Mouse (Mus musculus) CH12F3 (cell line): ENCODE data around the gene Cyp8b1.

ENCODE experiments used
- in situ Hi-C: fragments of 300-500 bp; cut with MboI; formaldehyde crosslinking; loops from 2 replicates; pipeline ENCODE4 v1.14.3; 2020; ENCODE audit warnings: low sequenced_read_pairs

Gene Cyp8b1

DNA sequence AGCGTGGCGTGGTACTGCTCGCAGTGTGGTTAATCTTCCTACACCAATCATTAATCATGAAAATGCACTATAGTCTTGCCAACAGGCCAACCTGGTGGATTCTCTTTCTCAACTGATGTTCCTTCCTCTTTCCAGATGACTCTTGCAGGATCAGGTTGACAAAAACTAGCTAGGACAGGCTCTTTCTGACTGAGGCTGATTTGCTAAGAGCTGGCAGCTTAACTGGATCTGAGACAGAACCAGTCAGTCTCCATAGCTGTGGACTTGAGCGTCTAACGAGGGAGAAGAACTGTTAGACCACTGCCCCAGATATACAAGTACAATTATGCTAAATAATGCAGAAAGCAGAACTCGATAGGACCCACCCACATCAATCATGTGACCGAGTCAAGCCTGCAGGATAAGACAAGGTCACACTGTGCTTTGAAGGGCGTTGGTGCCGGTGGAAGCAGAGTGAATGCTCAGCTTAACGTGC is 3.0 kb upstream of the Cyp8b1 start:
- in situ Hi-C loops: no loop called here

- in situ Hi-C loops: no loop called here
These were observed 1.0 kb downstream of the Cyp8b1 start for GRCm38 (mm10) chr9:121915056-121915455.

- in situ Hi-C loops: no loop called here
These were observed 1.8 kb downstream of the Cyp8b1 start for GRCm38 (mm10) chr9:121914226-121914757.

- in situ Hi-C loops: no loop called here
These were observed 3.3 kb downstream of the Cyp8b1 start for GRCm38 (mm10) chr9:121912786-121913185.

DNA sequence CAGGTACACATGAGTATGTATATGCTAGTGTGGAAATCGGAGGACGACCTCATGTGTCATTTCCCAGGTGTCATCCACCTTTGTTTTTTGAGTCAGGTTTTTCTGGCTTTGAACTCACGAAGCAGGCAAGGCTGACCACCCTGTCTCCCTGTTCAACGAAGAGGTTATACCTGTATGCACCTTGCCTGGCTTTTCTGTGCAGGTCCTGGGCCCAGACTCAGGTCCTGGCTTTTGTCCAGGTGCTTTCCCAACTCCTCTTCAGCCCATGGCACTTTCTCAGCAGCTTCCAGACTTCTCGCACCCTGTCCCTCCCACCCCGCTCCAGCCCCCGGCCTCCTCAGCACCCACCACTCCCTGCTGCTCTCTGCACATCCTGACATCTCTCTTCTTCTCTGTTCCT is 4.9 kb downstream of the Cyp8b1 start:
- in situ Hi-C loops: no loop called here

- in situ Hi-C loops: no loop called here
These were observed 6.5 kb downstream of the Cyp8b1 start for GRCm38 (mm10) chr9:121909635-121910034.

- in situ Hi-C loops: no loop called here
These were observed 7.8 kb downstream of the Cyp8b1 start for GRCm38 (mm10) chr9:121908321-121908720.

GRCm38 (mm10) chr9:121907356-121908070 is 8.6 kb downstream of the Cyp8b1 start:
- in situ Hi-C loops: no loop called here

GRCm38 (mm10) chr9:121906456-121906855 is 9.6 kb downstream of the Cyp8b1 start:
- in situ Hi-C loops: no loop called here

- in situ Hi-C loops: no loop called here
These were observed 10.4 kb downstream of the Cyp8b1 start for GRCm38 (mm10) chr9:121905556-121906185.

DNA sequence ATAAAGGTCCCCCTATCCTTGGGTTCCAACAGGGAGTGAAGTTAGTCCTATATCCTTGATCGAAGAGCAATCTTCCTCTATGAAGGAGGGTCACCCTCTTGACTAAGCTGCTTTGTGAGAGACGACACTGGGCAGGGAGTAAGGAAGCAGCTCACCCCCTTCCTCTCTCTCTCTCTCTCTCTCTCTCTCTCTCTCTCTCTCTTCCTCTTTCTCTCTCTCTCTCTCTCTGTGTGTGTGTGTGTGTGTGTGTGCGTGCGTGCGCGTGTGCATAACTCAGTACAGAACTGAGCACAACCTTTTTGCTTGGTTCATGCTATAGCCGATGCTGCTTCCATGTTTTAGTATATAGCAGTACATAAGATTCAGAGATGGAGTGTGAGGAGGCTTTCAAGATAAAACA is 11.2 kb downstream of the Cyp8b1 start:
- in situ Hi-C loops: no loop called here

DNA sequence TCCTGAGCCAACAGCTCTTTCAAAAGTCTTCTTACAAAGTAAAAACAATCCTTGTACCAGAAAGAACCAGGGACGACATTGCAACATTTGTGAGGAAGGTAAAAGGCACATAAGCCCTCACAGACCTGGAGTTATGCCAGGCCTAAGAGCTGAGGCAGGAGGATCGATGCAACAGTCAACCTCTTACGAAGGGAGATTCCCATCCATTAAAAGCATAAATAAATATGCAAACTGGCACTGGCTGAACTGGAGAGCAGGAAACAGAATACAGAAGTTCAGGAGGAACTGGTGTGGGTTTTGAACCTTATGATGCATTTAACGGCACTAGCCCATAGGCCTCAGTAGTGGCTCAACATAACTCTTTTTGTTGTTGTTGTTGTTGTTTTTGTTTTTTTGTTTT is 11.8 kb downstream of the Cyp8b1 start:
- in situ Hi-C loops: no loop called here

DNA sequence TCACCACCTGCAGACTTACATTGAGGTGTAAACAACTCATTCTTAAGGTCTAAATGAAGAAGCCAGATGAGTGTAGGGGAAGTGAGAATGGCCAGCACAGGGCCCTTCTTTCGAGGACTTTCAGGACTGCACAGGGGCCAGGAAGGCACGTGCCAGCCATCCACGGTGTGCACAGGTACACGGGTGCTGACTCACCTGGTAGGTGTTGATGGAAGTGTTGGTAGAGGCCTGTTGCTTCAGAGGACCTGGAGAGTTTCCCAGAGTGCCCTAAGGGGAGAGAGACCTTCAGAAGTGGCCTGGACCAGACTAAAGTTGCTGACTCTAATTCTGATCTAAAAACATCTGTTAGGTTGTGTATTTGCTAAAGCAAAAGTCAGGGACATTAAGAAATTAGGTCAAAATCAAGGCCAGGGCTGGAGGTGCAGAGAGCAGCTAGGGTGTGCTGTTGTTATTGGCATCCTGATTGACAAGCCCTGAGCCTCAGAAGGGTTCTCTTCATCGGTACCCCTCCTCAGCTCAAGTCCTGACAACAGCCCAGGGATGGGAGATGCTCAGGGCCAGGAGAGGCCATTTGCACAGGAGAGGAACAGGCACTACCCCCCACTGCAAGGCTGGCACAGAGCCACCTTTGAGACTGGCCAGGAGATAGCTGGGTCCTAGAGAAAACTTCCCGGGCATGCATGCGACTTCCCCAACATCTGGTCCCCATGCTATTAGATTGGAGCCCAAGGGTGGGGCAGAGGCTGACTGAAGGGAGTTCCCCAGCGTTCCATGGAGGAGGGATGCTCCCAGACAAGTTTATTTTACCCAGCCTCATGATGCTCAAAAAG is 12.4 kb downstream of the Cyp8b1 start:
- in situ Hi-C loops: no loop called here

- in situ Hi-C loops: no loop called here
These were observed 14.1 kb downstream of the Cyp8b1 start for GRCm38 (mm10) chr9:121901710-121902700.

GRCm38 (mm10) chr9:121900282-121900855 is 15.7 kb downstream of the Cyp8b1 start:
- in situ Hi-C loops: no loop called here

DNA sequence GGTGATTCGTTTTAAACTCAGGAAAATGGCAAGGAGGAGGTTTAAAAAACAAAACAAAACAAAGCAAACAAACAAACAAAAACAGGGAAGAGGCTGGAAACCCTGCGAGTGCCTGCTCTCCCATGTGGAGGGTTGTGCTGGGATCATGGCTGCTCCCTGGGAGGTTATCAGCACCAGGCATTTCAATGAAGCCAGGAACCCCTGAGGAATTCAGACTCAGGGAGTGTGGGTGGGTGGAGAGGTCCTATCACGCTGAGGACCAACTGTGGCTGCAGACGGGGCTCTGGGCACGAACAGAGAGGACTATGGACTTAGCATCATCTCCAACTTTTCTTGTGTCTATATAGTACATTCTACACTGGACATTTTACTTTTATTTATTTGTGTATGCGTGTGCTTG is 16.8 kb downstream of the Cyp8b1 start:
- in situ Hi-C loops: no loop called here

DNA sequence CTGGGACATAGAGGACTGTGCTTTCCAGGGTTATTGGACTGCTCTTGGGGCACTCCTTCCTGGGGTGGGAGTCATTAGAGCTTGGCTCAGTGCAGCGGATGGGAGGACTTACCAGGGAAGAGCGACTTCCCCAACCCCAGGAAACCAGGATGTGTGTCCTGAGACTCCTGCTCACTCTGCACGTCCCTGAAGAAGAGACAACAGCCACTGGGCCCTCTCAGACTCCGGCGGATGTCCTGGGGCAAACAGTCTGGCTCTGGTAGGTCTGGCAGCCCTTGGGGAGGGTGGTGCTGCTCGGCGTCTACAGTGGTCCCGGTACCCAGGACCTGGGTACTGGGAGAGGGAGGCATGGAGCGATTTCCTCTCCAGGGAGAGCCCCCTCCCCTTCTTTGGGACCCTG is 17.9 kb downstream of the Cyp8b1 start, which contains the start of gene Ackr2:
TSS of gene Ackr2 (plus strand) at position 111 of the 400 bp plus-strand sequence.
- in situ Hi-C loops: no loop called here

GRCm38 (mm10) chr9:121896820-121897219 is 19.3 kb downstream of the Cyp8b1 start:
- in situ Hi-C loops: no loop called here

DNA sequence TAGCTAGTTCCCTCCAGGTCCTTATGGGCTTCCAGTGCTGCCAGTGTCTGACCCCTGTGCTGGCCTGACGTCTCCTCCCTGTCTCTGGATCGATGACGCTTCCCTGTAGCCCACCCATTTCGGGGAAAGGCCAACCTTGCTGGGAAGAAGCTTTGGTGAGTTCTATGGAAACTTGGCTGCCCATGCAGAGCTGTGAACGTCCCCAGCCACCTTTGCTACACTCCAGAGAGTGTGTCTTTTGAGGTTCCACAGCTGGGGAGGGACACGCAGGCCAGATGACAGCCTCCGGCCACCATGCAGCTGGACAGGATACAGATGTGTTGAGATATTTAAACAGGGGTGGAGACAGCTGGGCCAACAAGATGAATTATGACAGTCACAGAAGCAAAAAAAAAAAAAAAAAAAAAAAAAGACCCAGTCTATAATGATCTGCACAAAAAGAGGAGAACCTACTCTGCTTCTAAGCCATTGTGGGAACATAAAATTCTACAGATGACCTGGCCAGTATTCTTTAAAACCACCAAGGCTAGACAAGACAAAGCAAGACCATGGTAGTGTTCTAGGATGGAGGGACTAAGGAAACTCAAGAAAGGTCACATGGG is 20.6 kb downstream of the Cyp8b1 start:
- in situ Hi-C loops: no loop called here
